Mouse (Mus musculus): Measurements from ENCODE around the gene Lmtk3.

Gene Lmtk3

DNA sequence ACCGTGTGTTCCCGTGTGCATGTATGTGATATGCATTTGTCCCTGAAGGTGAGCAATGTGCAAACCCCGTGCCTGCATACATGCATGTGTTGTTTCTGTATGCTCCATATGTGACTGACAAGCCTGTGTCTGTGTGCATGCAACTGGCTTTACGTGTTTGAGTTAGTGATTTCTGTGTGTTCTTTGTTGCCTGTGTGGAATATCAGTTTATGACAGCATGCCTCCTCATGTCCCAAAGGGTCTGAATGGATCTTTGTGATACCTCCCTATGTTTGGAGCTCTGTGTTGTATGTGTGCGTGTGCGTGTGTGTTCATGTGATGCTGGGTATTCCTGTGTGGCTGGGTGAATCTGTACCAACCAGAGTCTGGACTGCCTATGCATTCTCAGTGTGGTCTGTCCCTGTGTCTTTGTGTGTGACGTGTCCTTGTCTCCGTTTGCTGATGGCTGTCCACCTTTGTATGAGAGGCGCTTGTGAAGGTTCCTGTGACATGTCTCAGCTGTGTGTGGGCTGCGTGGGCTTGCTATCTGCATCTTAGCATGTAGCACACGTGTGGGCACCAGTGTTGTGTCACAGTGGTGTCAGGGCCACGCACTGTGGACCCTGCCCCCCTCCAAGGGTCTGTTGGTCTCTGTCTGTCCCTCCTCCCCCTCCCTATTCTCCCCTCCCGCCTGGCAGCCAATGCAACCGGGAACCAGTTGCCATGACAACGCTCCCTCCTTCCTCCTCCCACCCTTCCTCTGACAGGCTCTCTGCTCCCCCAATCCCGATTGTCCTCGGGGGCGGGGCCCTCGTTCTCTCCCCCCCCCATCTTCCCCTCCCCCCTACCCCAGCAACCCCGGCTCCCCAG is 1.2 kb downstream of the Lmtk3 start, which contains the start of gene Sult2b1:
TSS of gene Sult2b1 (minus strand) at position 146 of the 849 bp plus-strand sequence.
- DNase-seq (ENCODE audit: low read depth, low spot score), result peak; percentile 93

DNA sequence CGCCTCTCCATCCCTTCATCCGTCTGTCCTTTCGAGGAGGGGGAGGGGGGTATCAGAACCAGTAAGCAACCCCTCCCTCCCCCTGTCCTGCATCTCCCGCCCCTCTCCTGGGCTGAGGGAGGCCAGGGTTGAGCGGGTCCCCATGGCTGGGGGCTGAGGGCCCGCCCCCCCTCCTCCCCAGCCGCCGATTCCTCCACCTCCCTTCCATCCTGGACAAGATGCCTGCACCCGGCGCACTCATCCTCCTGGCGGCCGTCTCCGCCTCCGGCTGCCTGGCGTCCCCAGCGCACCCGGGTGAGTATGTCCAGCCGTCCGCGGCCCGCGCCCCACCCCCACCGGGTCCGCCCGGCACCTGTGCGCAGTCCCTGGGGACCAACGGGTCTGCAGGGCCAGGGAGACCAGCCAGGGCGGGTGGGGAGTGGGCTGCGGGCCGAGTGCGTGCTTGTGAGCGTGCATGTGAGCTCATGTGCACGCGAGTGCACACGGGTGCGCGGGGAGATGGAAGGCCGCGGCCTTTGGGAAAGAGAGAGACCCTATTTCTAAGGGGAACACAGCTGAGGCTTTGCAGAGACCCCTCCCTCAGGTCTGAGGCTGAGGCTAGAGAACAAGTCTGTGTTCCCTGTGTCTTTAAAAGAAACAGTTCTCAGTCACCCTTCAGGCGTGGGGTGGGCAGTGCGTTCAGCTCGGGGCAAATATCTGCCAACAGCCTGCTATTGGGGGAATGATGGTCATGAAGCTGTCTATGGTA is 2.0 kb downstream of the Lmtk3 start:
- no peak for DNase-seq (ENCODE audit: low read depth, low spot score)

DNA sequence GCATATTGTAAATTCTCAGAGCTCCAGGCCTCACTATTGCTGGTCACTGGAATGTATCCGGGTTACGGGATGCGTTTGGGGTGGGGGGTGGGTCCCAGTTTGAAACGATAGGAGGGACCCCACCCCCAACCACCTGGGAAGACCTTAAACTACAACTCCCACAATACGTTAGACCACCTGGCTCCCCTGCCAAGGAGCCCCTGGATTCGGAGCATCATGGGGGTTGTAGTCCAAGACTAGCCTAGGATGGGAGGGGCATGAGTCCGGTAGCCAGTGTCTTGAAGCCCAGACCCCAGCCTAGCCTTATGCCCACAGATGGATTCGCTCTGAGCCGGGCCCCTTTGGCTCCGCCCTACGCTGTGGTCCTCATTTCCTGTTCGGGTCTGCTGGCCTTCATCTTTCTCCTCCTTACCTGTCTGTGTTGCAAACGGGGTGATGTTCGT is 2.6 kb downstream of the Lmtk3 start:
- DNase-seq (ENCODE audit: low read depth, low spot score), result peak; percentile 94

DNA sequence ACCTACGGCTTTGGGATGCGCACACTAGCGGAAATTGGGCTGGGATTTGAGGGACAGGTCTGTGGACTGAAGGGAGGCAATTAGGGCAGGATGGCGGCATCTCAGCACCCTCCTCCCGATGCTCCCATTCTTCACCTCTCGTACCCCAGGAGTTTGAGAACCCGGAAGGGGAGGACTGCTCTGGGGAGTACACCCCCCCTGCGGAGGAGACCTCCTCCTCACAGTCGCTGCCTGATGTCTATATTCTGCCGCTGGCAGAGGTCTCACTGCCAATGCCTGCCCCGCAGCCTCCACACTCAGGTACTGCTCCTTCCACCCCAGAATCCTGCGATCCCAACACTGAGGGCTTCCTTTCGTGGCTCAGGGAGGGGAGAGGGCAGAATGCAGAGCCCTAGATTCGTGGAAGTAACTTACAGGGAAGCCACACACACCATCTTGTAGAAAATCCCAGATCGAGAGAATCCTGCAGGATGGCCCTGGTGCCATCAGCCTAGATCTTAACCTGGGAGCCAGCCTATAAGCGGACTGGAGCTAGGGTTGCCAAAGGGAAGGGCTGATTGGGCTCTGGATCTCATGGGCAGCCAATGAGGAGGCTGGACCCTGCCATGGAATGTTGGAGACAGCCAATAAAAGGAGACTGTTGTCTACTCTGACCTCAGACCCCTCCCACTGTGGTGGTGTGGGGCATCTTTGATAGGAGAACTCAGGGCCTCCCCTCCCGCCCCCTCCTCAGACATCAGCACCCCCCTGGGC is 3.3 kb downstream of the Lmtk3 start:
- peak; percentile 99 for DNase-seq (ENCODE audit: low read depth, low spot score)

DNA sequence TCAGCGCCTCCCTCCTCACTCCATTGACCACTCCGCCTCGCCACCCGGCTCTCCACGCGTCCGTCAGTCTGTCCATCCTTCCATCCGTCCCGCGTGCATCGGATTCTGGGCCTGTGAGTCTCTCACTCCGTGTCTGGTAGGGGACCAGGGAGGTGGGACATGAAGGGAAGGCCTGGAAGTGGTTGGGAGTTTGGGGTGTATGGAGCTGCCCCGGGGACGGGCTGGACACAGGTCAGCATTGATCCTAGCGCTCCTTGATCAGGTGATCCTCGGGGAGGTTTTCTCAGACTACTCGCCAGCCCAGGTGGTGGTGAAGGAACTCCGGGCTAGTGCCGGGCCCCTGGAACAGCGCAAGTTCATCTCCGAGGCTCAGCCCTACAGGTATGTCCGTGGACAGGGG is 4.1 kb downstream of the Lmtk3 start:
- DNase-seq (ENCODE audit: low read depth, low spot score), result no peak

DNA sequence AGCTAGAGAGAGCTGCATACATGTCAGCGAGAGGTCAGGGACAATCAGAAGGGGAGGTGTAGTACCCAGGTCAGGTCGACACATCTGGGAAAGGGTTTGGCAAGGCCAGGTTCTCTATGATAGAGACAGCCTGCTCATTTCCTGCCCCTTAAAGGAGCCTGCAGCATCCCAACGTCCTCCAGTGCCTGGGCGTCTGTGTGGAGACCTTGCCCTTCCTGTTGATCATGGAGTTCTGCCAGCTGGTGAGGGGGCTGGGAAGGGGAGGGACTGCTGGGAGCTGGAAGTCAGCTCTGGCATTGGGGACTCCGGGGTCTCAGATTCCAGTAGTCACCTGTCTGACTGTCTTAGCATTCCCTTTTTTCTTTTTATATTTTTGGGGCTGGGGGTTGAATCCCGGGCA is 7.2 kb downstream of the Lmtk3 start:
- DNase-seq (ENCODE audit: low read depth, low spot score), result no peak

DNA sequence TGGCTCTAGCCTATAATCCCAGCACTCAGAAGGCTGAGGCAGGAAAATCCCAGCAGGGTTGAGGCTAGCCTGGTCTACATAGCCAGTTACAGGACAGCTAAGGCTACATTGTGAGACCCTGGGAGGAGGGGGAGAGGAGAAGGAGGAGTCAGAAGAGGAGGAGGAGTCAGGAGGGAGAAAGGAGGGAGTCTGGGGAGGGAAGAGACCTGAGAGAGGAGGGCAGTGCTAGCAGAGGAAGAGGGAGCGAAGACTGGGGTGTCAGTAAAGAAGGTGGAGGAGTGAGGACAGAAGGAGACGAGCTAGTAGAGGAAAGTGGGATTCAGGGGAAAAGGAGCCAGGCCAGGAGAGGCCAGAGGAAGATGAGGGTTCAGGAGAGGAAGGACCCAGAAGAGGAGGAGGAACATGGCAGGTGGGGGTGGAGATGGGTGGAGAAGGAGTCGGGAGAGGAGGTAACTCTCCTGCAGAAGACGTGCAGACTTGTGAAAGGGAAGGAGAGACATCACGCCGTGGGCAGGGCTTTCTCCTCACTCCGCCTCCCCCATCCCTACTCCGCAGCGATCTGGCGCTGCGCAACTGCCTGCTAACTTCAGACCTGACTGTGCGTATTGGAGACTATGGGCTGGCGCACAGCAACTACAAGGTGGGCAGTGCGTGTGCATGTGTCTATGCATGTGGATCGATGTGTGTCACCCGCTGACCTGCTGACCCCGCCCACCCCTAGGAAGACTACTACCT is 8.4 kb downstream of the Lmtk3 start:
- DNase-seq (ENCODE audit: low read depth, low spot score), result peak; percentile 73

DNA sequence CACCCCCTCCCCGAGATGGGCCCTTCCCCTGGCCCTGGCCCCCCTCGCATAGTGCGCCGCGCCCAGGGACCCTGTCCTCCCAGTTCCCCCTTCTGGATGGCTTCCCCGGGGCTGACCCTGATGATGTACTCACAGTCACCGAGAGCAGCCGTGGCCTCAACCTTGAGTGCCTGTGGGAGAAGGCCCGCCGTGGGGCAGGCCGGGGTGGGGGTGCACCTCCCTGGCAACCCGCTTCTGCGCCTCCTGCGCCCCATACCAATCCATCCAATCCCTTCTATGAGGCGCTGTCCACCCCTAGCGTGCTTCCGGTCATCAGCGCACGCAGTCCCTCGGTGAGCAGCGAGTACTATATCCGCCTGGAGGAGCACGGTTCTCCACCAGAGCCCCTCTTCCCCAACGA is 9.7 kb downstream of the Lmtk3 start:
- no peak for DNase-seq (ENCODE audit: low read depth, low spot score)

DNA sequence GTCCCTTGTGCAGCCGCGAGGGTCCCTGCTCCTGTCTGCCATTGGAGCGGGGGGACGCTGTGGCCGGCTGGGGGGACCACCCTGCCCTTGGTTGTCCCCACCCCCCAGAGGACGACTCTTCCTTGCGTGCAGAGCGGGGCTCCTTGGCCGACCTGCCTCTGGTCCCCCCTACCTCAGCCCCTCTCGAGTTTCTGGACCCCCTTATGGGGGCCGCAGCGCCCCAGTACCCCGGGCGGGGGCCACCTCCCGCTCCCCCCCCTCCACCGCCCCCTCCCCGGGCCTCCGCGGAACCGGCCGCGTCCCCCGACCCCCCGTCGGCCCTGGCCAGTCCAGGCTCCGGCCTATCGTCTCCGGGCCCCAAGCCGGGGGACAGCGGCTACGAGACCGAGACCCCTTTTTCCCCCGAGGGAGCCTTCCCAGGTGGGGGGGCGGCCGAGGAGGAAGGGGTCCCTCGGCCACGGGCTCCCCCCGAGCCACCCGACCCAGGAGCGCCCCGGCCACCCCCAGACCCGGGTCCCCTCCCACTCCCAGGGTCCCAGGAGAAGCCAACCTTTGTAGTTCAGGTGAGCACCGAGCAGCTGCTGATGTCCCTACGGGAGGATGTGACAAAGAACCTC is 10.5 kb downstream of the Lmtk3 start:
- no peak for DNase-seq (ENCODE audit: low read depth, low spot score)

DNA sequence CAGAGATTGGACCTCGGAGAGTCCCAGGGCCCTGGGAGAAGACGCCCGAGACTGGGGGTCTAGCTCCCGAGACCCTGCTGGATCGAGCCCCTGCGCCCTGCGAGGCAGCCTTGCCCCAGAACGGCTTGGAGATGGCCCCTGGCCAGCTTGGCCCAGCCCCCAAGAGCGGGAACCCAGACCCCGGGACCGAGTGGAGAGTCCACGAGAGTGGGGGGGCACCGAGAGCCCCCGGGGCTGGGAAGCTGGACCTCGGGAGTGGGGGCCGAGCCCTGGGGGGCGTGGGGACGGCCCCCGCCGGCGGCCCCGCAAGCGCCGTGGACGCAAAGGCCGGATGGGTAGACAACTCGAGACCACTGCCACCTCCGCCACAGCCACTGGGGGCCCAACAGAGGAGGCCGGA is 11.4 kb downstream of the Lmtk3 start:
- no peak for DNase-seq (ENCODE audit: low read depth, low spot score)

DNA sequence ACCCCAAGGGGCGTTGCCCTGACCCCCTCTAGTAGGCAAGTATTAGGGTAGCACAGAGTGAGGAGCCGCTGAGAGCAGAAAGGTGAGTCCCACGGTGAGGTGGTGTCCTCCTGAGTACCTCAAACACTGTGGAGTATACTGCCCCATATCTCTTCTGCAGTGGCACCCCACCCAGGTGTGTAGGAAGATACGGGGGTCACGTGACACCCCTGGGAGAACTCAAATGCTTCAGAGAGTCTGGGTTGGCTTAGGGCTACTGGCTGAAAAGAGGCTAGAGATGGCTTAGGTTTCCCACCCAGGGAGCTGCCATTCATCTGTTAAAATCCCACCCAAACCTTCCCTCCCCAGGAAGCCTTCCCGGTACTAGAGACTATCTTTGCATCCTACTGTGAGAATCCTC is 13.4 kb downstream of the Lmtk3 start:
- DNase-seq (ENCODE audit: low read depth, low spot score), result no peak

DNA sequence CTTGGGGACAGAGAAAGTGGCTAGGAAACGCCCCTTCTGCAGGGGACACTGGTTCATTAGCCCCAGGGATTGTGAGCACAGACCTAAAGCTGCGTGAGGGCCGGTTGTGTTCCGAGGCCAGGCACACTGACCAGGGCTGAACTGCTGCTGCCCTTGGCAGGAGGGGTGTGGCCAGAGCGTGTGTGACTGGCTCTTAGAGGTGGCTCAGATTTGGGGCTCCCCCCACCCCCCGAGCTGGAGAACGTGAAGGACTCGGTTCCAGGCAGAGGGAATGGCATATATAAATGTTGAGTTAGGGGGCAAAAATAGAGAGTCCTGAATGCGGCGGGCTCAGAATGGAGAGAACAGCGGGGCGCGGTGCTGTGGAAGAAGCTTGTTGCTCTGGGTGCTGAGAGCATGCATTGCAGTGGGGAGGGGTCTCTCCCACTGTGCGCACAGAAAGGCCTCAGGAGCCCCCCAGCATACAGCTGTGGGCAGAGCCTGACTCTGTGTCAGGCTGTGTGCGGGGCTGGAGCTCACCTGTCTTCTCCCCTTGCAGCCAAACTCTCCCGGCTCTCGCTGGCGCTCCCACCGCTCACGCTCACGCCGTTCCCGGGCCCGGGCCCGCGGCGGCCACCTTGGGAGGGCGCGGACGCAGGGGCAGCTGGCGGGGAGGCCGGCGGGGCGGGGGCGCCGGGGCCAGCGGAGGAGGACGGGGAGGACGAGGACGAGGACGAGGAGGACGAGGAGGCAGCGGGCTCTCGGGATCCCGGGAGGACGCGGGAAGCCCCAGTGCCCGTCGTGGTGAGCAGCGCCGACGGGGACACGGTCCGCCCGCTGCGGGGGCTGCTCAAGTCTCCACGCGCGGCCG is 14.3 kb downstream of the Lmtk3 start:
- DNase-seq (ENCODE audit: low read depth, low spot score), result no peak

DNA sequence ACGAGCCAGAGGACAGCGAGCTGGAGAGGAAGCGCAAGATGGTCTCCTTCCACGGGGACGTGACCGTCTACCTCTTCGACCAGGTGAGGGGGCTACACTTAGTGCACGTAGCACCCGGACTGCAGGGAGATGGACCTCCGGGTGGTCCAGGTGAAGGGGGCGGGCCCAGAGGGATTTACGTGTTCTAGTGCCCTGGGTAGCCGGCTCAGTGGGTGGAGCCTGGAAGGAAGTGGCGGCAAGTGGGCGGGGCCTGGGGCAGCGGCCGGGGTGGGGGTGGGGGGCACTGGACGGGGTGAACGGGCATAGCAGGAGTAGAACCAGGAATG is 14.9 kb downstream of the Lmtk3 start:
- DNase-seq (ENCODE audit: low read depth, low spot score), result peak; percentile 55

DNA sequence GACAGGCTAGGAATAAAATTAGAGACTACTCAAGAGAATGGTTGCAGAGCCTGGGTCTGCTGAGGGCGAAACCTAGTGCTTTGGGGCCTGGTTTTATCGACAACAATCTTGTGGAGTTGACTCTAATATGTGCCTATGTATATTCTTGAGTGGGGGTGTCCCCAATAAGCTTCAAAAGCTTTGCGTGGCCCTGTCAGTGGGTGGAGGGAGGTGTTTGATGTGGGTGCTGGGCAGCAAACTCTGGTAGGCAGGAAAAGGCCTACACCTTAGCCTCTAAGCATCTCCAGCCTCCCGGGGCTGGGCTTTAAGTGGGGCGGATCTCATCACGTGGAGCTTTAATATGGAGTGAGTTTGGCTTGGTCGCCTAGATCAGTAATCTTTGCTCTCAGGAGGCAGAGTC is 15.4 kb downstream of the Lmtk3 start:
- DNase-seq (ENCODE audit: low read depth, low spot score), result no peak

DNA sequence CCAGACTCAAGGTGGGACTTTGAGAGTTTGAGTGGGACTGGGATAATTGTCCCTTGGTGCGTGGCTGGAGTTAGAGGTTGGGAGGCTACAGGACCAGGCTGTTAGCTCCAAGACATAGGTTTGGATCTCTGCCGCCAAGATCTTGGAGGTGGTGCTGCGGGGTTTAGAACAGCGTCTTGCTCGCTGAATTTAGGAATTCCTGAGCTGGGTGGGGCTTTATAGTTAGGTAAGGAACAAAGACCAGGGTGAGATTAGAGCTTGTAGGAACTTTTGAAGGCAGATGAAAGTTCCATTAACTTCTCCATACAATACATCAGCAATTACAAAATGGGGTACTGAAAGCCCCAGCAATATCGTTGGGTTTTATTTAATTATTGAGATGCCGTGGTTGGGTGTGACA is 16.5 kb downstream of the Lmtk3 start:
- DNase-seq (ENCODE audit: low read depth, low spot score), result peak; percentile 91

DNA sequence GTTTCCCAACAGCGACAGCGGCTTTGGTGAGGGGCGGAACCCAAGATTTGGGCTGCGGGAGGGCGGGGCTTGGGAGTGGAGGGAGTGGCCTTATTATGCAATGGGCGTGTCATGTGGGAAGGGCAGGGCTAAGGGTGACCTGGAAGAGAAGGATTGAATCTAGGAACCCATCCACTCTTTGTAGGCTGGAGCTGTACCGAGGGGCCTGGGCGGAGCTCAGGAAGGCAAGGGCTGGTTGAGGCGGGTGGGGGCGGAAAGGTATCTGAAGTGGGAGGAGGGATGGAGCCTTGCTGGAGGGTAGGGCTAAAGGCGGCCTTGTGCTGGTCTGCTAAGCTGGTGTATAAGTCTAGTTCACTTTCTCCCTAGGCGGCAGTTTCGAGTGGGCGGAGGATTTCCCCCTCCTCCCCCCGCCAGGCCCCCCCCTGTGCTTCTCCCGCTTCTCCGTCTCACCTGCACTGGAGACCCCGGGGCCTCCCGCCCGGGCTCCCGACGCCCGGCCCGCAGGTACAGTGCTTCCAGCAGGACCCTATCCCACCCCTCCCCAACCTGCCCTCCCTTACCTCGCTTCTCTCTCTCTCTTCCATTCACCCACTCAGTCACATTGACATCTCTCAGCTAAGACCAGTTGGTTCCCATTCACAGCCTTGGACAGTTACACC is 17.1 kb downstream of the Lmtk3 start:
- peak; percentile 95 for DNase-seq (ENCODE audit: low read depth, low spot score)

DNA sequence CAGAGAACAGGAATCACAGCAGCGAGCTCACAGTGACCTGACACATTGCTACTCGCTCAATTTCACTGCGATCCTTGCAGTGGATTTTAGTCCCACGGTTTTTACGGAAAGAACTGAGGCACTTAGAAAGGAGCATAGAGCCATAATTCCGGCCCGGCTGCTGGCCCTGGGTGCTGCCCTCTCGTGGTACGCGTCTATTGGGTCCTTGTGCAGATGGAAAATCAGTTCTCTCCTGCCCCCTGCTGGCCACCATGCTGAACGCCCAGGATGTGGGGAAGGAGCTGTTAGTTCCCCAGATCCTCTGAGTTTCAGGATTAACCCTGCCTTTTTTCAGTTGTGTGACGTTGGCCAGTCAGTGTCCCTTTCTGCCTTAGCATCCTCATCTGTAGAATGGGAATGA is 17.8 kb downstream of the Lmtk3 start:
- DNase-seq (ENCODE audit: low read depth, low spot score), result peak; percentile 92

DNA sequence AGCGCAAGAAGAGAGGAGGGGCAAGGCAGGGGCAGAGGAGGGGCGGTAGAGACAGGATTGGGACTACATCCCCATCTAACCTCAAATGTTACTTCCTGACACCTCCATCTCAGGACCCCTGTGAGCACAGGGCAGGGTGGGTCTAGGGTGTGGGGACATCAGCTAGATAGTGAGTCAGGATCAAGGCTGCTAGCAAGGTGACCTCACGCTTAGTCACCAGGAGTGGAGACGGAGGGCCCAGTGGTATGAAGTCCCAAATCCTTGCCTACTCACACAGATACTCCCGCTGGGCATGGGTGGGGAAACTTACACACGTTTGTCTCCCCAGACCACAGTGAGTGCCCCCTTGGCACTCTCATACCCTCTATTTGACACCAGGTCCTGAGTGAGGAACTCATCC is 19.0 kb downstream of the Lmtk3 start:
- DNase-seq (ENCODE audit: low read depth, low spot score), result no peak

DNA sequence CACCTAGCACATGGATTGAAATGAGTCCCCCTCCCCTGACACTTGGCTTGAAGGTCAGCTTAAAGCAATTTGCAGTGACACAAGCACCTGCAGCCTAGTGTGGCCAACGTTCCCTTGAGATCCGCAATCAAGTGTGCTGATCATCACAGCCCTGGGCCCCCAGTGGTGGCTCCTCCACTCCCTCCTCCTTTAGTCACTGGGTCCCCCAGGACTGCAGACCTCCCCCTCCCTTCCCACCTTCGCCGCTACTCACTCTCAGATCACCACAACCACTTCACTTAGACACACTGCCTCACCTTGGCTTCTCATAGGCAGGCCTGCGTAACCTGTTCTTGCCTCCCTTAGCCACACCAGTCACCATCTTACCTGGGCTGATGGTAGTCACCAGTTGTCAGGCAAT is 22.4 kb downstream of the Lmtk3 start:
- DNase-seq (ENCODE audit: low read depth, low spot score), result no peak

DNA sequence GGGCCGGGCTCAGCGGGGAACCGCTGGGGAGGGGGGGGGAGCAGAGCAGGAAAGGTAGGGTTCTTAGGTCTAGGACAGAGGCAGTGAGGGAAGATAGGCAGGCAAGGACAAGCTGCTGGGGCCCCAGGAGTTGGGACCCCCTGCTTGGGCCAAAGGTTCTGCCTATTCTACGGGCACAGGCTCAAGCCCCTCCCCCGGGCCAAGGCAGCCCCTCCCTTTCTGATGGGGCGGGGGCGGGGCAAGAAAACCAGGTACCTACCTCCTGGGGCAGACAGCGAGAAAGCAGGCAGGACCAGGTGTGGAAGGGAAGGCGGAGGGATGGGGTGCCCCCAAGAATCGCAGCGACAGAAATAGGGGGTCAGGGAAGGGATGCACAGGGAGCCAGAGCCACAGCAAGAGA is 24.9 kb downstream of the Lmtk3 start:
- DNase-seq (ENCODE audit: low read depth, low spot score), result peak; percentile 59
